Mouse (Mus musculus): Measurements from ENCODE around the gene Zfp992. TPM values are rescaled to one million over a fixed set of nuclear protein-coding genes. Genes with fewer than 3 reads are reported as not detected.
"Not testable (repeated sequence)": the region's sequence is repeated elsewhere in the genome, so short reads cannot be mapped to it uniquely, and the experiment has no call there.

The Zfp992 gene
- total and polyA plus RNA-seq, 3 experiments, result 1.7 to 2.3 TPM; not detected in 1

DNA sequence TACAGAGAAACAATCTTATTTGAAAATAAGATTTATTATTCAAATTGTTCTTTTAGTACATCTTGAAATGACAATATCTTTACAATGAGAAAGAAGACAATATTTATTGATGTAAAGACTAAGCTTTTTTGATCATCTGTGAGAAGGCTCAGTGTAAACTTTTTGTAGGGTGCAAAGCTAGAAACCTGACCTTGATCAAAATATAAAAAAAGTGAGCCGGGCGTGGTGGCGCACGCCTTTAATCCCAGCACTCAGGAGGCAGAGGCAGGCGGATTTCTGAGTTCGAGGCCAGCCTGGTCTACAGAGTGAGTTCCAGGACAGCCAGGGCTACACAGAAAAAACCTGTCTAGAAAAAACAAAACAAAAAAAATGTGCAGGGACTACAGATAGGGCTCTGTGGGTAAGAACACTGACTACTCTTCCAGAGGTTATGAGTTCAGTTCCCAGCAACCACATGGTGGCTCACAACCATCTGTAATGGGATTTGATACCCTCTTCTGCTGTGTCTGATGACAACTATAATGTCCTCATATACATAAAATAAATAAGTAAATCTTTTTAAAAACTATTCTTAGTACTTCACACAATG, 44.6 kb downstream of the Zfp992 start:
- not testable (repeated sequence) for H3K36me3 ChIP-seq (ENCODE audit: control insufficient read depth in 1 of 2, insufficient read depth in 2 of 2, low read length in 2 of 2); H3K4me3 ChIP-seq (ENCODE audit: control insufficient read depth in 1 of 2, insufficient read depth in 1 of 2, low read depth in 2 of 2, low read length in 2 of 2); H3K9ac ChIP-seq (ENCODE audit: control insufficient read depth, low read depth, low read length, poor library complexity, severe bottlenecking); H3K27me3 ChIP-seq (ENCODE audit: control insufficient read depth in 1 of 2, insufficient read depth in 2 of 2, low read length in 2 of 2); H3K9me3 ChIP-seq (replicated peaks; ENCODE audit: insufficient read depth, low read length); H3K4me1 ChIP-seq (ENCODE audit: control insufficient read depth in 1 of 2, insufficient read depth in 2 of 2, low read length in 2 of 2); H3K79me2 ChIP-seq (ENCODE audit: control insufficient read depth, insufficient read depth, low read length, poor library complexity); H3K27ac ChIP-seq (ENCODE audit: control insufficient read depth, low read depth, low read length); DNase-seq (ENCODE audit: low read depth, low spot score)

GRCm38 (mm10) chr4:146494980-146495379, 46.2 kb downstream of the Zfp992 start:
- no peaks in the 10 kb centered on the region for H3K79me2 ChIP-seq (ENCODE audit: control insufficient read depth, insufficient read depth, low read length, poor library complexity)
- H3K9me3 ChIP-seq (replicated peaks; ENCODE audit: insufficient read depth, low read length), result no peaks in the 10 kb centered on the region
- H3K36me3 ChIP-seq (ENCODE audit: control insufficient read depth in 1 of 2, insufficient read depth in 2 of 2, low read length in 2 of 2), result no peaks in the 10 kb centered on the region
- no peak overlapping the region for H3K9ac ChIP-seq (ENCODE audit: control insufficient read depth, low read depth, low read length, poor library complexity, severe bottlenecking)
- H3K27ac ChIP-seq (ENCODE audit: control insufficient read depth, low read depth, low read length), result no peak overlapping the region
- no peak for DNase-seq (ENCODE audit: low read depth, low spot score)
- H3K27me3 ChIP-seq (ENCODE audit: control insufficient read depth in 1 of 2, insufficient read depth in 2 of 2, low read length in 2 of 2), result no peaks in the 10 kb centered on the region
- no peaks in the 10 kb centered on the region for H3K4me1 ChIP-seq (ENCODE audit: control insufficient read depth in 1 of 2, insufficient read depth in 2 of 2, low read length in 2 of 2)
- TF ChIP-seq RAD21 (IDR thresholded peaks at IDR 0.05; ENCODE audit: low read depth, low read length) (no peak), ZC3H11A (IDR thresholded peaks at IDR 0.05; ENCODE audit: low read depth, low read length) (no peak), SMC3 (IDR thresholded peaks at IDR 0.05; ENCODE audit: low read depth, low read length) (no peak), MXI1 (IDR thresholded peaks at IDR 0.05; ENCODE audit: low read depth, low read length) (no peak), MAX (IDR thresholded peaks at IDR 0.05; ENCODE audit: low read length) (no peak), GABPA (IDR thresholded peaks at IDR 0.05; ENCODE audit: low read depth, low read length) (no peak)
- H3K4me3 ChIP-seq (ENCODE audit: control insufficient read depth in 1 of 2, insufficient read depth in 1 of 2, low read depth in 2 of 2, low read length in 2 of 2), result no peak overlapping the region

DNA sequence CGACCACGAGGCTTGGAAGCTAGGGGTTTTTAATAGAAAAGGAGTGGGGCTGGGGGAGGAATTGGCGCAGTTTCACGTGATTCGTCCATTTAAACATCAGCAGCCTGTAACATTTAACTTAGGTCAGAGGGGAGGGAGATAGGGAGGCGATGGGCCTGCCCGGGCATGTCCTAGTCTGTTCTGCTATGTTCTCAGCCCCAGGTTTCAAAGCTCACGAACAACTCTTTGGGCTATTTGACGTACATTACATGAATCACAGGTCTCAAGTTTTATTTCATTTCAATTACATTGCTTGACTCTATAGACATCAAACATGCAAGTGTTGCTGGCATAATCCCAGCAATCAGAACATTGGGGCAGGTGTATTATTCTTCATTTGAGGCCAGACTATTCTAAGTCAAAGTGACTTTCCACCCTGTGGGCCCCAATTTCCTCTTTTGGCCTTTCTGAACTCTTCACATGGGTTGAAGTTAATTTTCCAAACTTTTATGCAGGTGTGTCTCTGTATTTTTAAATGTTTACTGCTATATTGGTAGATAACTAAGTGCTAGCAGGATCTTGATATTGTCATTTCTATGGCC, 49.0 kb downstream of the Zfp992 start:
- not testable (repeated sequence) for H3K79me2 ChIP-seq (ENCODE audit: control insufficient read depth, insufficient read depth, low read length, poor library complexity); H3K27ac ChIP-seq (ENCODE audit: control insufficient read depth, low read depth, low read length); H3K9ac ChIP-seq (ENCODE audit: control insufficient read depth, low read depth, low read length, poor library complexity, severe bottlenecking); H3K4me1 ChIP-seq (ENCODE audit: control insufficient read depth in 1 of 2, insufficient read depth in 2 of 2, low read length in 2 of 2); H3K9me3 ChIP-seq (replicated peaks; ENCODE audit: insufficient read depth, low read length); H3K36me3 ChIP-seq (ENCODE audit: control insufficient read depth in 1 of 2, insufficient read depth in 2 of 2, low read length in 2 of 2); DNase-seq (ENCODE audit: low read depth, low spot score); H3K27me3 ChIP-seq (ENCODE audit: control insufficient read depth in 1 of 2, insufficient read depth in 2 of 2, low read length in 2 of 2); H3K4me3 ChIP-seq (ENCODE audit: control insufficient read depth in 1 of 2, insufficient read depth in 1 of 2, low read depth in 2 of 2, low read length in 2 of 2)

- not testable (repeated sequence) for H3K4me1 ChIP-seq (ENCODE audit: control insufficient read depth in 1 of 2, insufficient read depth in 2 of 2, low read length in 2 of 2); H3K27me3 ChIP-seq (ENCODE audit: control insufficient read depth in 1 of 2, insufficient read depth in 2 of 2, low read length in 2 of 2); H3K4me3 ChIP-seq (ENCODE audit: control insufficient read depth in 1 of 2, insufficient read depth in 1 of 2, low read depth in 2 of 2, low read length in 2 of 2); H3K9ac ChIP-seq (ENCODE audit: control insufficient read depth, low read depth, low read length, poor library complexity, severe bottlenecking); DNase-seq (ENCODE audit: low read depth, low spot score); H3K27ac ChIP-seq (ENCODE audit: control insufficient read depth, low read depth, low read length); H3K9me3 ChIP-seq (replicated peaks; ENCODE audit: insufficient read depth, low read length); H3K79me2 ChIP-seq (ENCODE audit: control insufficient read depth, insufficient read depth, low read length, poor library complexity); H3K36me3 ChIP-seq (ENCODE audit: control insufficient read depth in 1 of 2, insufficient read depth in 2 of 2, low read length in 2 of 2)
Measured at GRCm38 (mm10) chr4:146501727-146502126, 52.9 kb downstream of the Zfp992 start, which contains the start of gene Zfp981. Zfp981 (plus strand) TSS chr4:146502027.

- H3K36me3 ChIP-seq (ENCODE audit: control insufficient read depth in 1 of 2, insufficient read depth in 2 of 2, low read length in 2 of 2); H3K9ac ChIP-seq (ENCODE audit: control insufficient read depth, low read depth, low read length, poor library complexity, severe bottlenecking); H3K4me3 ChIP-seq (ENCODE audit: control insufficient read depth in 1 of 2, insufficient read depth in 1 of 2, low read depth in 2 of 2, low read length in 2 of 2); H3K79me2 ChIP-seq (ENCODE audit: control insufficient read depth, insufficient read depth, low read length, poor library complexity); DNase-seq (ENCODE audit: low read depth, low spot score); H3K27me3 ChIP-seq (ENCODE audit: control insufficient read depth in 1 of 2, insufficient read depth in 2 of 2, low read length in 2 of 2); H3K4me1 ChIP-seq (ENCODE audit: control insufficient read depth in 1 of 2, insufficient read depth in 2 of 2, low read length in 2 of 2); H3K27ac ChIP-seq (ENCODE audit: control insufficient read depth, low read depth, low read length); H3K9me3 ChIP-seq (replicated peaks; ENCODE audit: insufficient read depth, low read length): not testable (repeated sequence)
Measured at GRCm38 (mm10) chr4:146509029-146509428, 60.2 kb downstream of the Zfp992 start.

GRCm38 (mm10) chr4:146511871-146512270, 63.0 kb downstream of the Zfp992 start:
- not testable (repeated sequence) for H3K79me2 ChIP-seq (ENCODE audit: control insufficient read depth, insufficient read depth, low read length, poor library complexity); H3K4me3 ChIP-seq (ENCODE audit: control insufficient read depth in 1 of 2, insufficient read depth in 1 of 2, low read depth in 2 of 2, low read length in 2 of 2); H3K36me3 ChIP-seq (ENCODE audit: control insufficient read depth in 1 of 2, insufficient read depth in 2 of 2, low read length in 2 of 2); DNase-seq (ENCODE audit: low read depth, low spot score); H3K27me3 ChIP-seq (ENCODE audit: control insufficient read depth in 1 of 2, insufficient read depth in 2 of 2, low read length in 2 of 2); H3K27ac ChIP-seq (ENCODE audit: control insufficient read depth, low read depth, low read length); H3K9me3 ChIP-seq (replicated peaks; ENCODE audit: insufficient read depth, low read length); H3K4me1 ChIP-seq (ENCODE audit: control insufficient read depth in 1 of 2, insufficient read depth in 2 of 2, low read length in 2 of 2); H3K9ac ChIP-seq (ENCODE audit: control insufficient read depth, low read depth, low read length, poor library complexity, severe bottlenecking)
